Mouse (Mus musculus) colon, adult 2 months (tissue): ENCODE results near the gene Hba-a1. TPM values are rescaled to one million over a fixed set of nuclear protein-coding genes. Genes with fewer than 3 reads are reported as not detected.

Experiments used
- polyA plus RNA-seq: library from polyadenylated mRNA; depleted of rRNA; stranded (reverse); fragments of >200 nt; gene quantifications from 2 replicates; pipeline ENCODE4 v1.2.3, GENCODE M21; 2012; rRNA removed

The Hba-a1 gene
- polyA plus RNA-seq, result 151 and 983 TPM in 2 replicates

DNA sequence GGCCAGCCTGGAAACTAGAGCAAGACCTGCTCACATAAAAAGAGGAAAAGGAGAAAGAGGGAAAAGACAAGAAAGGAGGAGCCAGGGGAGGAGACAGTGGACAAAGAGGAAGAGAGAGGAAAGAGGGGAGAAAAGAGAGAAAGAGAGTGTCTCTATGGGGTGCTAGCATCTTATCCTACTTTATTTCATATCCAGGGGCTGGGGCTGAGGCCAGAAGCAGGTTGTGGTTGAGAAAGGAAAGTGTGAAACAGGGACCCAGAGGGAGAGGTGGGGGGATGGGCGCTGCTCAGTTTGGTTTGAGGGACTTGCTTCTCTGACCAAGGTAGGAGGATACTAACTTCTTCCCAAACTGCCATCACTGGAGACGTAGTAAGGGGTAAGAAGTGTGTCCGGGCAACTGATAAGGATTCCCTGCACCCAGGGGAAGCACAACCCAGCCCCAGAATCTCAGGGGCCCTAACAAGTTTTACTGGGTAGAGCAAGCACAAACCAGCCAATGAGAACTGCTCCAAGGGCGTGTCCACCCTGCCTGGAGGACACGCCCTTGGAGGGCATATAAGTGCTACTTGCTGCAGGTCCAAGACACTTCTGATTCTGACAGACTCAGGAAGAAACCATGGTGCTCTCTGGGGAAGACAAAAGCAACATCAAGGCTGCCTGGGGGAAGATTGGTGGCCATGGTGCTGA lies at the start of gene Hba-a1:
Gene Hba-a1, plus strand, starts transcription at position 421 of the 687 bp plus-strand sequence.

DNA sequence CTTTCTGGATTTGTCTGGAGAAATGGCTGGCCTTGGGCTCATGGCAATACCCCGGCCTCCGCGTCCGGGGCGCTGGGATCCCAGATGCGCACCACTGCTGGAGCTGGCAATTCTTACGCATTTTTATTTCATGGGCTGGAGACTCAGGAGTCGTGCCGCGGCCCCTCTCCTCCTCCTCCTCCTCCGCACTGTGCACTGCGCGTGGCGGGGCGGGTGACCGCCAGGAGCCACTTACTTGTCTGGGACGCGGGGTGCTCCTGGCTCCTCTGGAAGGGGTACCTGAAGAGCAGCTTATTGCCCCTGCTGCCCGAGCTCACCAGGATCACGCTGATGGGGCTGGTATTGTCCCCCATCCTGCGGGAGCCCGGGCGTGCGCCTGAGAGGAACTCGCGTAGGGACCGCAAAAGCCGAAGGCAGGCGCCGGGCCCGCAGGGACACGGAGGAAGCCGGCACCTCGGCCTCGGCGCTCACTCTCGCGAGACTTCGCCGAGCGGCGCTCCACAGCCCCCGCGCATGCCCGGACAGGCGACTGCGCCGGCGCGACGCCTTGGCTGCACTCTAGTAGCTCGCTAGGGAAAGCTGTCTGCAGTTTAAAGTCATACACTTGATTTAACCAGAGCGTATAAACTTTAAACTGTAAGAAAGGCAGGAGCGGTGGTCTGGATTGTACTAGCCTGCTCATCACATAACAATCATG lies 16.0 kb upstream of the Hba-a1 start, which contains the start of gene Nprl3:
Gene Nprl3, minus strand, starts transcription at position 520 of the 697 bp plus-strand sequence.

DNA sequence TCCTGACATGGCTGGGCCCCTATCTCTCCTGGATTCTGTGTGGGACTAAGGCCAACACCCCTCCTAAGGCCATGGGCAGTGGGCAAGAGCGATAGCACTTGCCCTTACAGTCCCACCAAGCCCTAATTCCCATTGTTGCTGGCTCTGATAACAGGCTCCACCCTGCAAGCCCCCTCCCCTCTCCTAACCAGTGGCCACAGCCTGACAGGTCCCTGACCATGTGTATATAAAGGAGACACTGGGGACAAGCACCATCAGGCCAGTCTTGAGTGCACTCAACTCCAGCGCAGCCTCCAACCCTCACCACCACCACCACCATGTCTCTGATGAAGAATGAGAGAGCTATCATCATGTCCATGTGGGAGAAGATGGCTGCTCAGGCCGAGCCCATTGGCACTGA lies 7.0 kb upstream of the Hba-a1 start, which contains the start of gene Hba-x:
Gene Hba-x, plus strand, starts transcription at position 54 of the 400 bp plus-strand sequence.

DNA sequence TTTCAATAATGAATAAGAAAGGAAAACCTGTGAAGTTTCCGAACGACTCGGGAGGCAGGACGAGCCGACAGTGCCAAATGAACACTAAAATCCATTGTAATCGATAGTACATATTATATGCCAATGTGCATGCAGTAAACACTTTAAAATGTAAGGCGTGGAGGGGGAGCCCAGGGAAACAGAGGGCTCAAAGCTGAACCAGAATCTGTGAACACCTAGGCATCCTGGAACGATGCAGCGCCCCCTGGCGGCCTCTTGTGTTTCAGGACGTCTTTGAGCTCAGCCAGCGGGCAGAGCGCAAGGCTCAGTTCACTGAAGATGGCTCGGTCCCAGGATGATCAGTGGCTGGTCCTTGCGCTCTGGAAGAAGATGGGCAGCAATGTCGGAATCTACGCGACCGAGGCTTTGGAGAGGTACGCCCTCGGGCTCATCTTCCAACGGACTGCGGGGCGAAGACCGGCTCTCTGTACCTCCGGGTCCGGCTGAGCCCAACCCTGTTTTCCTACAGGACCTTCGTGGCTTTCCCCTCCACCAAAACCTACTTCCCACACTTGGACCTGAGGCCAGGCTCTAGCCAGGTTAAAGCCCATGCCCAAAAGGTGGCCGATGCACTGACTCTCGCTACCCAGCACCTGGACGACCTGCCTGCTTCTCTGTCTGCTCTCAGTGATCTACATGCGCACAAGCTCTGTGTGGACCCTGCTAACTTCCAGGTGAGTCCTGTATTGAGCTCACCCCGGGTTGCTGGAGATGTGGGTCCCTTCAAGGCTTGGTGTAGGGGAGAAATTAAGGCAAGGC lies 3.6 kb downstream of the Hba-a1 start, which contains the start of gene Hbq1b:
Gene Hbq1b, plus strand, starts transcription at position 271 of the 798 bp plus-strand sequence.

DNA sequence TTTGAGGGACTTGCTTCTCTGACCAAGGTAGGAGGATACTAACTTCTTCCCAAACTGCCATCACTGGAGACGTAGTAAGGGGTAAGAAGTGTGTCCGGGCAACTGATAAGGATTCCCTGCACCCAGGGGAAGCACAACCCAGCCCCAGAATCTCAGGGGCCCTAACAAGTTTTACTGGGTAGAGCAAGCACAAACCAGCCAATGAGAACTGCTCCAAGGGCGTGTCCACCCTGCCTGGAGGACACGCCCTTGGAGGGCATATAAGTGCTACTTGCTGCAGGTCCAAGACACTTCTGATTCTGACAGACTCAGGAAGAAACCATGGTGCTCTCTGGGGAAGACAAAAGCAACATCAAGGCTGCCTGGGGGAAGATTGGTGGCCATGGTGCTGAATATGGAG lies 12.9 kb downstream of the Hba-a1 start, which contains the start of gene Hba-a2:
Gene Hba-a2, plus strand, starts transcription at position 287 of the 400 bp plus-strand sequence.

DNA sequence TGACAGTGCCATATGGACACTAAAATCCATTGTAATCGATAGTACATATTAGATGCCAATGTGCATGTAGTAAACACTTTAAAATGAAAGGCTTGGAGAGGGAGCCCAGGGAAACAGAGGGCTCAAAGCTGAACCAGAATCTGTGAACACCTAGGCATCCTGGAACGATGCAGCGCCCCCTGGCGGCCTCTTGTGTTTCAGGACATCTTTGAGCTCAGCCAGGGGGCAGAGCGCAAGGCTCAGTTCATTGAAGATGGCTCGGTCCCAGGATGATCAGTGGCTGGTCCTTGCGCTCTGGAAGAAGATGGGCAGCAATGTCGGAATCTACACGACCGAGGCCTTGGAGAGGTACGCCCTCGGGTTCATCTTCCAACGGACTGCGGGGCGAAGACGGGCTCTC lies 16.6 kb downstream of the Hba-a1 start, which contains the start of gene Hbq1a:
Gene Hbq1a, plus strand, starts transcription at position 205 of the 400 bp plus-strand sequence.

Other genes with a start within 250 kb of the Hba-a1 start
- gene Il9r, start 83.2 kb upstream of the Hba-a1 start, polyA plus RNA-seq, result 1.9 and 2.1 TPM in 2 replicates
- gene Snrnp25, start 78.1 kb upstream of the Hba-a1 start, polyA plus RNA-seq, result 49.0 and 54.1 TPM in 2 replicates
- 114 and 144 TPM in 2 replicates for gene Rhbdf1, start 61.2 kb upstream of the Hba-a1 start, polyA plus RNA-seq
- 10.7 and 12.0 TPM in 2 replicates for gene Mpg, start 57.0 kb upstream of the Hba-a1 start, polyA plus RNA-seq
- gene Nprl3, start 15.8 kb upstream of the Hba-a1 start, polyA plus RNA-seq, result 58.1 and 58.6 TPM in 2 replicates
- not detected in 2 replicates for gene Hba-x, start 7.1 kb upstream of the Hba-a1 start, polyA plus RNA-seq
- 0.31 TPM in 1 of 2 replicates, not detected in the other for gene Hbq1b, start 3.5 kb downstream of the Hba-a1 start, polyA plus RNA-seq
- gene Hba-a2, start 13.0 kb downstream of the Hba-a1 start, polyA plus RNA-seq, result 244 and 1,247 TPM in 2 replicates
- gene Hbq1a, start 16.6 kb downstream of the Hba-a1 start, polyA plus RNA-seq, result 0.29 TPM in 1 of 2 replicates, not detected in the other
- gene Sh3pxd2b, start 64.3 kb downstream of the Hba-a1 start, polyA plus RNA-seq, result 5.9 TPM in 2 replicates
- 5.5 TPM in 2 replicates for gene Ubtd2, start 171.9 kb downstream of the Hba-a1 start, polyA plus RNA-seq
- not detected in 2 replicates for gene Efcab9, start 248.6 kb downstream of the Hba-a1 start, polyA plus RNA-seq
- 26.3 and 26.4 TPM in 2 replicates for gene Stk10, start 249.8 kb downstream of the Hba-a1 start, polyA plus RNA-seq